Mouse (Mus musculus) thymus, postnatal 10 days (tissue): ENCODE results near the gene Ccdc122.
A peak's percentile ranks its signal among the peaks of the same experiment; 100 is the strongest.

Experiments used
- DNase-seq, 2 experiments: peaks; one replicate each; pipeline ENCODE4 v3.0.0; 2021; ENCODE audit warnings: low spot score in 2 of 2

Gene Ccdc122

GRCm38 (mm10) chr14:77130612-77131011, 94.0 kb downstream of the Ccdc122 start:
- no peak for DNase-seq

GRCm38 (mm10) chr14:77136936-77137335, 100.4 kb downstream of the Ccdc122 start:
- no peak for DNase-seq

- DNase-seq: peak; percentile 24 to 81
Observed at GRCm38 (mm10) chr14:77141324-77142282, 105.0 kb downstream of the Ccdc122 start.

GRCm38 (mm10) chr14:77145103-77145502, 108.5 kb downstream of the Ccdc122 start:
- DNase-seq: no peak

GRCm38 (mm10) chr14:77147635-77148034, 111.1 kb downstream of the Ccdc122 start:
- DNase-seq: no peak

GRCm38 (mm10) chr14:77150556-77150955, 114.0 kb downstream of the Ccdc122 start:
- DNase-seq: no peak

- DNase-seq: no peak
Observed at GRCm38 (mm10) chr14:77151431-77151830, 114.9 kb downstream of the Ccdc122 start.

GRCm38 (mm10) chr14:77156222-77156910, 119.8 kb downstream of the Ccdc122 start, which contains the start of gene Enox1:
TSS of gene Enox1 (plus strand) at chr14:77156763.
- DNase-seq: peak; percentile 4 to 25

GRCm38 (mm10) chr14:77156911-77157504, 120.4 kb downstream of the Ccdc122 start:
- peak in 1 of 2 experiments; percentile 11 for DNase-seq

GRCm38 (mm10) chr14:77157505-77157911, 120.9 kb downstream of the Ccdc122 start:
- peak in 1 of 2 experiments; percentile 5 for DNase-seq

GRCm38 (mm10) chr14:77159397-77159796, 122.8 kb downstream of the Ccdc122 start:
- no peak for DNase-seq
